Mouse (Mus musculus): Measurements from ENCODE around the gene Ube2q2.
"Not testable (repeated sequence)": the region's sequence is repeated elsewhere in the genome, so short reads cannot be mapped to it uniquely, and the experiment has no call there.

The Ube2q2 gene

GRCm38 (mm10) chr9:55243280-55243679, 94.6 kb downstream of the Ube2q2 start:
- DNase-seq = no peak

GRCm38 (mm10) chr9:55244079-55244478, 95.4 kb downstream of the Ube2q2 start:
- DNase-seq = no peak

GRCm38 (mm10) chr9:55245057-55245750, 96.5 kb downstream of the Ube2q2 start:
- not testable (repeated sequence) for DNase-seq

GRCm38 (mm10) chr9:55246440-55246839, 97.8 kb downstream of the Ube2q2 start:
- DNase-seq = no peak

GRCm38 (mm10) chr9:55246918-55247317, 98.3 kb downstream of the Ube2q2 start:
- DNase-seq = no peak

- no peak for DNase-seq
Measured at GRCm38 (mm10) chr9:55248465-55248864, 99.8 kb downstream of the Ube2q2 start.

- DNase-seq = no peak
Measured at GRCm38 (mm10) chr9:55250595-55251247, 102.1 kb downstream of the Ube2q2 start.

GRCm38 (mm10) chr9:55252097-55252496, 103.4 kb downstream of the Ube2q2 start:
- DNase-seq = not testable (repeated sequence)

GRCm38 (mm10) chr9:55253849-55254248, 105.2 kb downstream of the Ube2q2 start:
- no peak for DNase-seq

GRCm38 (mm10) chr9:55255056-55255455, 106.4 kb downstream of the Ube2q2 start:
- no peak for DNase-seq

- no peak for DNase-seq
Measured at GRCm38 (mm10) chr9:55255604-55256003, 107.0 kb downstream of the Ube2q2 start.

- no peak for DNase-seq
Measured at GRCm38 (mm10) chr9:55257105-55257504, 108.5 kb downstream of the Ube2q2 start.

Measured in cerebellum, adult 9-11 months (tissue).